Mouse (Mus musculus) forebrain, embryonic 15.5 days (tissue): ENCODE measurements at regions not wholly inside any gene's neighbourhood (a gene's known extent, or its start where the extent isn't known, plus 50 kb on each side); places are given as distances from the start of the nearest gene placed in this dataset.
A peak's percentile ranks its signal among the peaks of the same experiment; 100 is the strongest.

Source experiments
- ATAC-seq: fragments of 200-750 bp; cut with Nextera tagmentation; replicated peaks from 2 replicates; pipeline ENCODE4 v1.8.0; 2017; ENCODE audit warnings: mild to moderate bottlenecking, moderate TSS enrichment, moderate library complexity
- H3K27ac ChIP-seq: fragments of 300-500 bp; sonication (generic); replicated peaks from 2 replicates; pipeline ENCODE4 v1.5.1; 2015; ENCODE audit warnings: mild to moderate bottlenecking, inconsistent platforms
- H3K27me3 ChIP-seq: fragments of 300-500 bp; sonication (generic); 2 replicates; pipeline ENCODE4 v1.6.1; 2015; ENCODE audit warnings: inconsistent platforms
- H3K36me3 ChIP-seq: fragments of 300-500 bp; sonication (generic); 2 replicates; pipeline ENCODE4 v1.6.1; 2015; ENCODE audit warnings: mild to moderate bottlenecking, inconsistent platforms
- H3K4me1 ChIP-seq: fragments of 300-500 bp; sonication (generic); 2 replicates; pipeline ENCODE4 v1.6.1; 2015; ENCODE audit warnings: inconsistent platforms
- H3K4me2 ChIP-seq: fragments of 300-500 bp; sonication (generic); replicated peaks from 2 replicates; pipeline ENCODE4 v1.6.1; 2015; ENCODE audit warnings: mild to moderate bottlenecking, inconsistent platforms
- H3K4me3 ChIP-seq: fragments of 300-500 bp; sonication (generic); 2 replicates; pipeline ENCODE4 v1.5.1; 2015; ENCODE audit warnings: mild to moderate bottlenecking, inconsistent platforms
- H3K9ac ChIP-seq: fragments of 300-500 bp; sonication (generic); replicated peaks from 2 replicates; pipeline ENCODE4 v1.6.1; 2015; ENCODE audit warnings: mild to moderate bottlenecking, inconsistent platforms
- H3K9me3 ChIP-seq: fragments of 300-500 bp; sonication (generic); 2 replicates; pipeline ENCODE4 v1.6.1; 2016; ENCODE audit warnings: inconsistent platforms
- WGBS: fragments of 180-500 bp; shearing (Covaris S2); methylation state at CpG from one replicate; pipeline ENCODE4 v1.1.7; 2015; ENCODE audit warnings: mixed read lengths; 5-methylcytosine and 5-hydroxymethylcytosine counted together

- Histone ChIP-seq H3K9me3 (no peaks in the 10 kb centered on the region), H3K27ac (no peak overlapping the region), H3K4me2 (no peak overlapping the region), H3K36me3 (no peaks in the 10 kb centered on the region), H3K27me3 (no peaks in the 10 kb centered on the region), H3K9ac (no peak overlapping the region), H3K4me1 (no peaks in the 10 kb centered on the region), H3K4me3 (no peak overlapping the region)
- ATAC-seq, result no peak
- 32% methylated on average over 5 of the region's 5 CpGs for WGBS
These were observed 170.1 kb upstream of the Mef2c start for GRCm38 (mm10) chr13:83333728-83334127.

DNA sequence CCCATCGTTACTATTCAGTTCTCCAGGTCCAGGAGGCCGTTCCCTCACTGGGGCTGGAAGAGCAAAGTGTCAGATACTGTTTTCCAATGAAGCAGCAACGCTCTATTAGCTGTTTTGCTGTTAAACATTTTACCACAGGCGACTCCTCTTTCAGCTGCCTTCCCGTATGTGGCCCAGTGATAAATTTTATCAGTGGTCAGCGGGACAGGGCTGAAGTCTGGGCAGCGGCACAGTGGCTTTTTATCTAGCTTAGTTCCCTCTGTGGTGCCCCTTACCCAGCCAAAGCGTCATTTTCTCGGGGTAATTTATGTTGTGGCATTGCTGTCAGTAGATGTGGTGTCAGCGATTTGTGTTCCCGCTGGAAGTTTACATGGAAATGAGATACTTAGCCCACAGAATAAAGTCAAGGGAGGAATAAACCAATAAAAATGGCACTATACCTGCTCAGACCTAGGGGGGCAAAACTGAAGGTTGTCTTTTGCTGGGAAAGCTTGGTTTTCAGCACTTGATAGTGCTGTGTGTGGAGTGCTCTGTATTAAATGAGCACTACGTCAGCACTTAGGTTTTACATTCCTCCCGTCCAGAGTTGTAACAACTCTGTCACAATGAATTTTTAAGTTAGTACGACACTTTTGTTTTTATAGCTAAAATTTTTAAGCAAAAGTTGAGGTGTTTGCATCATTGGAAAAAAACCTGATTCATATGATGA, 159.1 kb upstream of the Mef2c start:
- Histone ChIP-seq H3K27me3 (no peaks in the 10 kb centered on the region), H3K4me1 (no peaks in the 10 kb centered on the region), H3K9ac (no peak overlapping the region), H3K4me2 (no peak overlapping the region), H3K36me3 (no peaks in the 10 kb centered on the region), H3K9me3 (no peaks in the 10 kb centered on the region), H3K27ac (no peak overlapping the region), H3K4me3 (no peak overlapping the region)
- 86% methylated on average over 14 of the region's 14 CpGs for WGBS
- ATAC-seq, result no peak

- no peak overlapping the region for H3K4me3 ChIP-seq
- no peaks in the 10 kb centered on the region for H3K27me3 ChIP-seq
- no peak overlapping the region for H3K27ac ChIP-seq
- H3K9me3 ChIP-seq, result no peaks in the 10 kb centered on the region
- no peak overlapping the region for H3K9ac ChIP-seq
- no peaks in the 10 kb centered on the region for H3K4me1 ChIP-seq
- H3K4me2 ChIP-seq, result no peak overlapping the region
- ATAC-seq, result no peak
- no peaks in the 10 kb centered on the region for H3K36me3 ChIP-seq
- 71% methylated on average over 4 of the region's 4 CpGs for WGBS
These were observed 148.5 kb upstream of the Mef2c start for GRCm38 (mm10) chr13:83355341-83355740.

- Histone ChIP-seq H3K4me2 (no peak overlapping the region), H3K27me3 (no peaks in the 10 kb centered on the region), H3K9ac (no peak overlapping the region), H3K4me1 (no peaks in the 10 kb centered on the region), H3K27ac (no peak overlapping the region), H3K4me3 (no peak overlapping the region), H3K9me3 (no peaks in the 10 kb centered on the region), H3K36me3 (no peaks in the 10 kb centered on the region)
- ATAC-seq, result no peak
- WGBS, result 55% methylated on average over 2 of the region's 2 CpGs
These were observed 143.3 kb upstream of the Mef2c start for GRCm38 (mm10) chr13:83360529-83360928.

GRCm38 (mm10) chr13:83376097-83376797, 127.6 kb upstream of the Mef2c start:
- ATAC-seq, result no peak
- 79% methylated on average over 8 of the region's 8 CpGs for WGBS
- no peak overlapping the region for H3K4me2 ChIP-seq
- H3K36me3 ChIP-seq, result no peaks in the 10 kb centered on the region
- H3K9me3 ChIP-seq, result no peaks in the 10 kb centered on the region
- H3K4me3 ChIP-seq, result no peak overlapping the region
- no peaks in the 10 kb centered on the region for H3K27me3 ChIP-seq
- H3K27ac ChIP-seq, result 0 out of 2 replicates have a peak overlapping the region, but pooled peaks have one; percentile 25
- H3K4me1 ChIP-seq, result no peaks in the 10 kb centered on the region
- H3K9ac ChIP-seq, result no peak overlapping the region

- Histone ChIP-seq H3K9me3 (no peaks in the 10 kb centered on the region), H3K4me3 (no peak overlapping the region), H3K9ac (no peak overlapping the region), H3K4me1 (no peaks in the 10 kb centered on the region), H3K27ac (no peak overlapping the region), H3K36me3 (no peaks in the 10 kb centered on the region), H3K4me2 (no peak overlapping the region), H3K27me3 (no peaks in the 10 kb centered on the region)
- ATAC-seq, result no peak
- WGBS, result 82% methylated on average over 3 of the region's 3 CpGs
These were observed 125.2 kb upstream of the Mef2c start for GRCm38 (mm10) chr13:83378644-83379043.

- no peak for ATAC-seq
- Histone ChIP-seq H3K4me1 (no peaks in the 10 kb centered on the region), H3K27ac (no peak overlapping the region), H3K4me2 (no peak overlapping the region), H3K36me3 (no peaks in the 10 kb centered on the region), H3K4me3 (no peak overlapping the region), H3K9me3 (no peaks in the 10 kb centered on the region), H3K27me3 (no peaks in the 10 kb centered on the region), H3K9ac (no peak overlapping the region)
- 81% methylated on average over 3 of the region's 3 CpGs for WGBS
These were observed 121.2 kb upstream of the Mef2c start for GRCm38 (mm10) chr13:83382609-83383008.

DNA sequence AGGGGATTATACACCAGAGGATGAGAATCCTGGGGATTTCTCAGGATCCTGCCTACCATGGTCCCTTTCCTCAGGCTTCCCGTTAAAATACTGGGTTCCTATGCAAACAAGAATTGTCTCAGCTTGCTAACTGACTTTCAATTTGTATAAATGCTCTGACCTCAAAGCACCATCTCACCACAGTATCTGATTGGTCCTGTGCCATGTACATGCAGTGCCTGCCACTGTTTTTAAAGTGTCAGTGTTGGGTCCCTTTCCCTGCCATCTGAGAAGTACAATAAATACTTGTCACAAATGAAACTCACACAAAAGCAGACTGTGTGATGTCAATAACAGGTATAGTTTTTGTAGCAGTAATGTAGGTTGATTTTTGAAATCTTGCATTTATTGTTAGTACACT, 109.1 kb upstream of the Mef2c start:
- Histone ChIP-seq H3K9me3 (no peaks in the 10 kb centered on the region), H3K36me3 (no peaks in the 10 kb centered on the region)
- WGBS, result 38% methylated on average over 1 of the region's 1 CpGs

GRCm38 (mm10) chr13:83399381-83399780, 104.5 kb upstream of the Mef2c start:
- no peak for ATAC-seq
- 90% methylated on average over 6 of the region's 6 CpGs for WGBS

More for the DNA sequence above, 109.1 kb upstream of the Mef2c start:
- no peaks in the 10 kb centered on the region for H3K27me3 ChIP-seq
- no peak overlapping the region for H3K4me3 ChIP-seq
- H3K4me1 ChIP-seq, result no peaks in the 10 kb centered on the region
- ATAC-seq, result no peak
- H3K27ac ChIP-seq, result no peak overlapping the region
- H3K4me2 ChIP-seq, result no peak overlapping the region
- no peak overlapping the region for H3K9ac ChIP-seq

DNA sequence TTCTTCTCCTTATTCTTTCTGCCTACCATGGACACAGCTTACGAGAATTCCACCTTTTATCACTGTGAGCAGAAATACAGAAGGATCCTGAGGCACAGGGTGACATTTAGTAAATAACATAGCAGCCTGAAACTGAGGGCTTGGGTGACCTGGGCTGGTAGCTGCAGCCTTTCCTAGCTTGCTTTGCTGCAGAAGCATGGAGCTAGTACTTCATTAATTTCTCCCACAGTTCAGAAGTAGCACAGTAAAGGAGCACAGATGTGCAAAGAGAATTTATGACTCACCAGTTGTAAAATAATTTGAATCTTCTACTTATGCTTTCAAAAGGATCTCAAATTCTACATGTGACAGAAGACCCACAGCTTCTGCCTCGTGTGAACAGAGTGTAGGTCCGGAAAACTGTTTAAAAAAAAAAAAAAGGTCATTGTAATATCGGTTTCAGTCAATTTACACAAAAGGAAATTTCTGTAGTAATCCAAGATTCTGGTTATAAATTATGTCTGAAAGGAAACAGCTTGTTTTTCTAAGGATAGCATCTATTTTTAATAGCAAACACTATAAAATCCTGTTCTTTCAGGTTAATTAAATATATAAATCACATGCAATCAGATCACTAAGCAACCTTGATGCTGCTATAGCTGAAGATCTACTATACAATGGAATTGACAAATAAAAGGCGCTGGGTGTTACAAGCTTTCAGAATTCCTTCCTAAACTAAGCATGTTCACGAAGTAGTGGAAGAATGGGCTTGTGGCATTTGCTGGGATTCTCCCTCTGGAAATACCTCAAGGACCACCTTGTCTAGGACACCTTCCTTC, 64.0 kb upstream of the Mef2c start:
- no peak overlapping the region for H3K4me3 ChIP-seq
- WGBS, result 82% methylated on average over 6 of the region's 6 CpGs
- no peaks in the 10 kb centered on the region for H3K27me3 ChIP-seq
- H3K9ac ChIP-seq, result no peak overlapping the region
- H3K4me2 ChIP-seq, result no peak overlapping the region
- ATAC-seq, result no peak
- no peaks in the 10 kb centered on the region for H3K9me3 ChIP-seq
- no peak overlapping the region for H3K27ac ChIP-seq
- H3K36me3 ChIP-seq, result no peaks in the 10 kb centered on the region
- H3K4me1 ChIP-seq, result no peaks in the 10 kb centered on the region

More at GRCm38 (mm10) chr13:83399381-83399780, 104.5 kb upstream of the Mef2c start:
- no peak overlapping the region for H3K4me2 ChIP-seq
- H3K27ac ChIP-seq, result no peak overlapping the region
- H3K4me3 ChIP-seq, result no peak overlapping the region
- no peak overlapping the region for H3K9ac ChIP-seq
- no peaks in the 10 kb centered on the region for H3K4me1 ChIP-seq
- no peaks in the 10 kb centered on the region for H3K36me3 ChIP-seq
- H3K9me3 ChIP-seq, result no peaks in the 10 kb centered on the region
- H3K27me3 ChIP-seq, result no peaks in the 10 kb centered on the region

DNA sequence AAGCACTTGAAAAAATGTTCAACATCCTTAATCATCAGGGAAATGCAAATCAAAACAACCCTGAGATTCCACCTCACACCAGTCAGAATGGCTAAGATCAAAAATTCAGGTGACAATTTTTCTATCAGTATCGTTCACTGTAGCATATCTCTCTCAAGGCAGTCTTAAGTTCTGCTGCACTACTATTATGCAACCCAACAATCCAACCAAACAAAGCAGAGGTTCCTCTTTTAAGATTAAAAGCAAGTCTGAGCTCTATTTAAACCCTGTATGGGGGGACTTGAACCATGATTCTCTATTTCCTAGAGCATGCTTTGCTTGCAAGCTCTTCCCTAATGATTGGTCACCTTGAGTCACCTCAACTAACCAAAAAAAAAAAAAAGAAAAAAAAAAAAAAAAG, 59.6 kb upstream of the Mef2c start:
- no peaks in the 10 kb centered on the region for H3K36me3 ChIP-seq
- no peak overlapping the region for H3K4me2 ChIP-seq
- H3K4me1 ChIP-seq, result no peaks in the 10 kb centered on the region
- WGBS, result 89% methylated on average over 1 of the region's 1 CpGs
- H3K4me3 ChIP-seq, result no peak overlapping the region
- no peak overlapping the region for H3K27ac ChIP-seq
- no peak overlapping the region for H3K9ac ChIP-seq
- H3K9me3 ChIP-seq, result no peaks in the 10 kb centered on the region
- no peaks in the 10 kb centered on the region for H3K27me3 ChIP-seq
- no peak for ATAC-seq

DNA sequence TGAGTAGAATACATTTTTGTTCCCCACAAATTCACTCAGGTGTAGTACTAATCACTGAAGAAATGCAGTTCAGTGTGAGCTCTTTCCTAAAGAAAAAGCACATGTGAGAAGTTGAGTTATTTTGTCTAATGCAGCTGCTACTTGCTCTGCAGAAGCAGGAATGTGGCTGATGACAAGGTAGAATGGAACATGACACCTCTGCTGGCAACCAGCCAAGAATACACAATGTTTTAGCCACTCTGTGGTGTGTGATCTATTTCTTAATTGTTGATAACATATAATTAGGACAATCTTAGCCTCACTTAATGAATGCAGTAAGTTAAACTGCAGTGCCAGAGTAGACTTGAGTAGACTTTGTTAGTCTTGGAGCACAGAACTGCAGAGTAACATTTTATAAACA, 53.0 kb upstream of the Mef2c start:
- Histone ChIP-seq H3K4me1 (no peaks in the 10 kb centered on the region), H3K9ac (no peak overlapping the region), H3K27ac (no peak overlapping the region), H3K9me3 (no peaks in the 10 kb centered on the region), H3K27me3 (no peaks in the 10 kb centered on the region), H3K36me3 (no peaks in the 10 kb centered on the region), H3K4me2 (no peak overlapping the region), H3K4me3 (no peak overlapping the region)
- no peak for ATAC-seq
